Comparison of ENCODE assay signal across 21 mouse cellular contexts in the genomic region with DNA sequence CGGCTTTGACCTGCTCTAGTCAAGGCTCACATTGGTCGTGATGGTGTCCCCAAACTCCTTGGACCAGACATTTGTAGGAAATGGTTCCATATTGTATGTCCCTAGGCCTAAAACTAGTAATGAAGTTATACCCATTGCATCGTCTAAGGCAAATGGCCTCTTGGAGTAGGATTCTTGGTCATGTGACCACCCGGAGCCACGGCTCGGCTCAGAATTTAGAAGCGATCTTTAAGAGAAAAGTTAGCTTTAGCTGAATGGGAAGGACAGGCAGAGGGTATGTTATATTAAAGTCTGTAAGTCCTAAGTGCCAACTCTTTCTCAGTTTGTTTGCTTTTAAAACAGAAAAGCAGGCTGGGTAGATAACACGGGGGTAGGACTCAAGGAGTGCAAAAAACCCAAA. TPM values are rescaled to one million over a fixed set of nuclear protein-coding genes. Genes with fewer than 3 reads are reported as not detected.
"Had no signal": no experiment of that assay in that cellular context is flagged by ENCODE, and none has a peak within 500 bp of the region (broad histone marks: within the 10 kb centered on the region; RNA-seq: fewer than 3 reads in every experiment).

No protein-coding gene starts in this region.

- H3K27ac ChIP-seq: left cerebral cortex, adult 2 months; limb, embryonic 12.5 days; liver, embryonic 13.5 days; lung, embryonic 15.5 days; macrophage; midbrain, embryonic 12.5 days; stomach, embryonic 15.5 days had no signal

- DNase-seq: kidney, adult 2 months; kidney, postnatal 25 days; liver; liver, embryonic 13.5 days; liver, postnatal 0 days; lung, postnatal 14 days; right cerebral cortex, postnatal 25 days had no signal

- H3K4me2 ChIP-seq: limb, embryonic 12.5 days; liver, embryonic 13.5 days; lung, embryonic 15.5 days; midbrain, embryonic 12.5 days; stomach, embryonic 15.5 days had no signal

- H3K36me3 ChIP-seq: limb, embryonic 12.5 days; liver, embryonic 13.5 days; lung, embryonic 15.5 days; midbrain, embryonic 12.5 days; stomach, embryonic 15.5 days had no signal

- ATAC-seq: intestine, embryonic 16.5 days; liver, postnatal 0 days; midbrain, embryonic 16.5 days had no signal

- H3K9me3 ChIP-seq: limb, embryonic 12.5 days; liver, embryonic 13.5 days; lung, embryonic 15.5 days; megakaryocyte, embryonic 14.5 days; midbrain, embryonic 12.5 days; stomach, embryonic 15.5 days had no signal

- H3K4me1 ChIP-seq: lung, embryonic 15.5 days; midbrain, embryonic 12.5 days; stomach, embryonic 15.5 days had no signal

- H3K27me3 ChIP-seq: liver, embryonic 13.5 days; lung, embryonic 15.5 days; midbrain, embryonic 12.5 days; stomach, embryonic 15.5 days had no signal

- H3K4me3 ChIP-seq: left cerebral cortex, adult 2 months; limb, embryonic 12.5 days; liver, embryonic 13.5 days; lung, embryonic 15.5 days; megakaryocyte, embryonic 14.5 days; midbrain, embryonic 12.5 days; stomach, embryonic 15.5 days had no signal

- H3K9ac ChIP-seq: limb, embryonic 12.5 days; liver, embryonic 13.5 days; liver, postnatal 0 days; lung, embryonic 15.5 days; midbrain, embryonic 12.5 days; stomach, embryonic 15.5 days had no signal

RNA-seq across cellular contexts. Expression of gene Cd3d, which starts 0.5 kb away (rescaled TPM):
- total RNA-seq: layer of hippocampus, postnatal 25 days; left cerebral cortex, adult 2 months; left cerebral cortex, postnatal 36 days had no signal
- polyA plus RNA-seq: intestine, embryonic 16.5 days; kidney, embryonic 16.5 days; limb, embryonic 12.5 days; liver, embryonic 13.5 days; midbrain, embryonic 12.5 days; midbrain, embryonic 16.5 days; neural tube, embryonic 14.5 days had no signal

RNA-seq across cellular contexts. Expression of gene Cd3g, which starts 1.9 kb away (rescaled TPM):
- total RNA-seq: layer of hippocampus, postnatal 25 days; left cerebral cortex, adult 2 months; left cerebral cortex, postnatal 36 days had no signal
- polyA plus RNA-seq: kidney, embryonic 16.5 days; midbrain, embryonic 12.5 days; midbrain, embryonic 16.5 days; neural tube, embryonic 14.5 days; testis, adult 2 months had no signal

RNA-seq across cellular contexts. Expression of gene Cd3e, which starts 27.3 kb away (rescaled TPM):
- total RNA-seq: layer of hippocampus, postnatal 25 days; left cerebral cortex, adult 2 months; left cerebral cortex, postnatal 36 days had no signal
- polyA plus RNA-seq: kidney, embryonic 16.5 days; liver, embryonic 13.5 days; liver, postnatal 0 days; macrophage; midbrain, embryonic 12.5 days; midbrain, embryonic 16.5 days had no signal

RNA-seq across cellular contexts. Expression of gene Mpzl2, which starts 57.5 kb away (rescaled TPM):
- polyA plus RNA-seq: macrophage; neural tube, embryonic 14.5 days had no signal
